Mouse (Mus musculus): ENCODE results near the gene Ptprg.

DNA sequence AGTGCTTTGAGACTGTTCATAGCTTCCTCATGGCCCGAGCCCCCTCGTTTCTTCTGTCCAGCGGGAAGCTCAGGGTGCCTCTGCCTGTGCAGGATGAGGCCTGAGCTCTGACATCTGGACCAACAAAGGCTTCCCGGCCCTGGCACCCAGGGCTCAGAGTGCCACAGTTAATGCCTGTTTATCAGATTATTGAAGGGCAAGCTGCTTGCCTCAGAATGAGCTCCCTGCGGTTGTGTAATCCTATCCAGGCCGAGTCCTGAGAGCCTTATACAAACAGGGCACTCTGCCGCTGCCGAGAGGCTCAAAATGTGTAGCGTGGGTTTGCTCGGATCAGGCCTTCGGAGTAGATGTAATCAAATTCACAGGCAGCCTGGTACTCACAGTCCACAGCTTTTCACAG is 221.9 kb downstream of the Ptprg start:
- TF ChIP-seq CTCF (IDR thresholded peaks at IDR 0.05; ENCODE audit: extremely low read depth, insufficient read length, insufficient replicate concordance, low read depth, low read length) (no peak), POLR2A (IDR thresholded peaks at IDR 0.05; ENCODE audit: low read depth, low read length) (no peak)

All from small intestine, adult 2 months (tissue).